Mouse (Mus musculus) erythroblast, embryonic 14.5 days (primary cell): ENCODE results near the gene Tnp1.

Experiments used
- GATA1 ChIP-seq: IDR thresholded peaks from 2 replicates; pipeline ENCODE4 v1.6.1; 2012; ENCODE audit warnings: low read length, inconsistent platforms, mixed read lengths
- TAL1 ChIP-seq: IDR thresholded peaks from 3 replicates; pipeline ENCODE4 v1.6.1; 2012; ENCODE audit warnings: low read length, inconsistent platforms, mixed read lengths

DNA sequence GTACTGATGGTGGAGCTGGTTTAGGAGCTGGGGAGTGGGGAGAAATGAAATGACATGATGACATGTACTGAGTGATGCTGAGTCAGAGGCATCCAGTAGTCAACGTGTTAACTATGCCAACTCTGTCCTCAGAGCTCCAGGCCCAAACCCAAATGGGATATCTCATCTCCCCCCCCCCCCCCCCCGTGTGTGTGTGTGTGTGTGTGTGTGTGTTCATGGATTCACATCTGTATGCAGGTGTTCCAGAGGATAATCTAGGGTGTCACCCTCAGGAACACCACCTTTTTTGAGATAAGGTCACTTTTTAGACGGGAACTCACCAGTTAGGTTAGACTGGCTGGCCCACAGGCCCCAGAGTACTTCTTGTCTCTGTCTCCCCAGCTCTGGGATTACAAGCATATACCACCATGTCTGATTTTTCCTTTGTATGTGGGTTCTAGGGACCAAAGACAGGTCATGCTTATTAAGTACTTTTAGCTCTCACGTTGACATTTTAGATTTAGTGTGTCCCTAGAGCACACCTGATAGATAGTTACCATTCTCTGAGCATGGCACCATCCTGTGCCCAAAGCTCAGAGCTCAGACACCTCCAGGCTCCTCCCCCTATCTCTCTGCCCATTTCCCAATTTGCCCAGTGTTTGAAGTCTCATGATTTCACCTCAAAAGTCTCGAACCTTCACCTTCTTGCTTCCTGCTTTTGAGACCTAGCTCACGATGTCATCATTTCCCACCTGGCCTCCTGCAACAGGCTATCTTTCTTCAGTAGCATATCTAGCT lies 31.4 kb upstream of the Tnp1 start:
- no peak for TF ChIP-seq GATA1
- TF ChIP-seq TAL1 = no peak
